Comparison of ENCODE assay signal across 8 mouse cellular contexts in the genomic region with DNA sequence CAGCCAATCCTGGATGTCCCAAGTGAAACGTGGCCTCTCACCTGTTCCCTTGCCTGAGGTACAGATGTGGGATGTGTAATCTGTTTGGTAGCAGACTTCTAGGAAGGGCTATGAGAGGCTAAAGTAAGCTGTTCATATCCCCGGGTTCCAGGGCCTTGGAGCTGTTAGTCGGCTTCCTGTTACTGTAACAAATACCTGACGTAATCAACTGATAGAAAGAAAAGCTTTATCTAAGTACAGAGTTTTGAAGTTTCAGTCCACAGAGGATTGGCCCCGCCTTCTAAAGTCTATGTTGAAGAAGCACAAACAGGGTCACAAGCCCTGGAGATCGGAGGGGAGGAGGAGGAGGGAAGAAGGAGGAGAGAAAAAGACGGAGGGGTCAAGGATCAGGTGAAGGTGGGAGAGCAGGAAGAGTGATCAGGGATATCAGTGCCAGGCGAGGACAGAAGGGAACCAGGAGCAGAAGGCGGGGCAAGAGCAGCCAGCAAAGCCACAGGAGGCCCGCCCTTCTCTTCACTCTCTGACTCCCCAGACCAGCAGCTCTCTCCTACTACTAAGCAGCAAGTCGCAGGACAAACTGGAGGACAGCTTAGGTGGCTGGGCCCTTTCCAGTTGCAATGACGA.
DNase-seq lines count a peak whose midpoint lies in the region; ATAC-seq and TF ChIP-seq lines count a peak whose summit lies in the region.

No protein-coding gene starts in this region.

- H3K9me3 ChIP-seq in heart, embryonic 14.5 days (ENCODE audit: control insufficient read depth, low read length): no peaks in the 10 kb centered on the region
- H3K9me3 ChIP-seq in heart, postnatal 0 days (replicated peaks; ENCODE audit: control insufficient read depth, low read length): no peaks in the 10 kb centered on the region
- no peaks in the 10 kb centered on the region for H3K9me3 ChIP-seq in limb, embryonic 15.5 days

- TF ChIP-seq CTCF in heart, postnatal 0 days (IDR thresholded peaks at IDR 0.05; ENCODE audit: low read depth): no peak
- TF ChIP-seq CTCF in thymus, adult 2 months (IDR thresholded peaks at IDR 0.05; ENCODE audit: borderline replicate concordance, control insufficient read depth, extremely low read depth, insufficient read depth, low read length, poor library complexity): no peak

- H3K36me3 ChIP-seq in heart, embryonic 14.5 days (ENCODE audit: control insufficient read depth, insufficient read depth, low read length): no peaks in the 10 kb centered on the region
- no peaks in the 10 kb centered on the region for H3K36me3 ChIP-seq in heart, postnatal 0 days (replicated peaks; ENCODE audit: control insufficient read depth, insufficient read depth, low read length)
- no peaks in the 10 kb centered on the region for H3K36me3 ChIP-seq in limb, embryonic 15.5 days
- H3K36me3 ChIP-seq in thymus, adult 2 months (ENCODE audit: control insufficient read depth, insufficient read depth, low read length): no peaks in the 10 kb centered on the region

- intact Hi-C loops in heart, postnatal 14 days (cut with DNase I): no loop called here

- peak overlapping the region; percentile 9 to 11; a peak in 2 of 4 replicates for H3K4me3 ChIP-seq in heart, embryonic 14.5 days (ENCODE audit: control insufficient read depth in 1 of 2, insufficient read depth in 1 of 2, low read depth in 1 of 2, low read length in 2 of 2)
- H3K4me3 ChIP-seq in heart, postnatal 0 days (ENCODE audit: low read depth, low read length): peak overlapping the region; percentile 23; the same call in 1 of the 2 replicates
- no peak overlapping the region for H3K4me3 ChIP-seq in limb, embryonic 15.5 days
- H3K4me3 ChIP-seq in thymus, adult 2 months (ENCODE audit: control insufficient read depth, insufficient read depth, low read length): no peak overlapping the region

- H3K27me3 ChIP-seq in heart, embryonic 14.5 days (ENCODE audit: control insufficient read depth, insufficient read depth, low read length): no peaks in the 10 kb centered on the region
- no peaks in the 10 kb centered on the region for H3K27me3 ChIP-seq in heart, postnatal 0 days (ENCODE audit: control insufficient read depth, insufficient read depth, low read length)
- no peaks in the 10 kb centered on the region for H3K27me3 ChIP-seq in limb, embryonic 15.5 days
- H3K27me3 ChIP-seq in thymus, adult 2 months (ENCODE audit: control insufficient read depth, insufficient read depth, low read length): no peaks in the 10 kb centered on the region

- peaks cover 14 to 20% of the 10 kb centered on the region in 2 experiments for H3K4me1 ChIP-seq in heart, embryonic 14.5 days (ENCODE audit: control insufficient read depth in 2 of 2, insufficient read depth in 2 of 2, low read length in 2 of 2)
- peaks cover 15% of the 10 kb centered on the region for H3K4me1 ChIP-seq in heart, postnatal 0 days (ENCODE audit: control insufficient read depth, insufficient read depth)
- H3K4me1 ChIP-seq in limb, embryonic 15.5 days: peaks cover 11% of the 10 kb centered on the region
- H3K4me1 ChIP-seq in thymus, adult 2 months (replicated peaks; ENCODE audit: control insufficient read depth, insufficient read depth, low read length): no peaks in the 10 kb centered on the region

- peak overlapping the region; percentile 42 for H3K9ac ChIP-seq in heart, embryonic 14.5 days (ENCODE audit: low read length)
- H3K9ac ChIP-seq in heart, postnatal 0 days (replicated peaks; ENCODE audit: low read depth, low read length): peak overlapping the region; percentile 44; the same call in 1 of the 2 replicates
- no peak overlapping the region for H3K9ac ChIP-seq in limb, embryonic 15.5 days

- no peak for TF ChIP-seq EP300 in heart, postnatal 0 days (IDR thresholded peaks at IDR 0.05; ENCODE audit: low read depth)

- 10% methylated on average over 12 of the region's 12 CpGs for WGBS in heart, embryonic 14.5 days
- WGBS in heart, postnatal 0 days: 10% methylated on average over 12 of the region's 12 CpGs
- 38% methylated on average over 12 of the region's 12 CpGs for whole genome bisulfite sequencing in limb, embryonic 15.5 days
- 77% methylated on average over 12 of the region's 12 CpGs for WGBS in thymus, adult 2 months

- ATAC-seq in heart, embryonic 14.5 days (ENCODE audit: insufficient number of reproducible peaks, insufficient read depth, low FRiP score, low read depth): peak; percentile 76
- ATAC-seq in heart, postnatal 0 days (ENCODE audit: insufficient read depth, low read depth): peak; percentile 73
- no peak for ATAC-seq in limb, embryonic 15.5 days (ENCODE audit: insufficient number of reproducible peaks, low FRiP score, low TSS enrichment, low read depth)

- H3K27ac ChIP-seq in heart, embryonic 14.5 days (replicated peaks in 1 of 2; ENCODE audit: control insufficient read depth in 1 of 2, insufficient read depth in 1 of 2, low read depth in 2 of 2, low read length in 2 of 2): peak overlapping the region; percentile 93 to 97
- peak overlapping the region; percentile 88 for H3K27ac ChIP-seq in heart, postnatal 0 days (ENCODE audit: low read depth)
- peak overlapping the region; percentile 55; the same call in 1 of the 2 replicates for H3K27ac ChIP-seq in limb, embryonic 15.5 days
- no peak overlapping the region for H3K27ac ChIP-seq in thymus, adult 2 months (ENCODE audit: control insufficient read depth, insufficient read depth, low read length)

- DNase-seq in heart, postnatal 14 days: no peak
- peak; percentile 4 for DNase-seq in cerebellum, adult 11-12 months
- DNase-seq in heart, postnatal 0 days (ENCODE audit: low spot score): no peak
- DNase-seq in thymus, adult 2 months: no peak
- DNase-seq in layer of hippocampus, adult 9-10 months (ENCODE audit: low spot score): no peak
- no peak for DNase-seq in lung, postnatal 4 days

- no peak for TF ChIP-seq POLR2A in thymus, adult 2 months (IDR thresholded peaks at IDR 0.05; ENCODE audit: control insufficient read depth, extremely low read depth, insufficient read depth, low read length, poor library complexity)

- H3K4me2 ChIP-seq in heart, embryonic 14.5 days (ENCODE audit: low read length): peak overlapping the region; percentile 57
- H3K4me2 ChIP-seq in heart, postnatal 0 days (ENCODE audit: low read depth, low read length): peak overlapping the region; percentile 53
- no peak overlapping the region for H3K4me2 ChIP-seq in limb, embryonic 15.5 days

Comparison
In these comparisons a context has a peak if more than half of its experiments do, and no peak if none do; other contexts are left out.
1. H3K4me3 ChIP-seq: peak in heart, embryonic 14.5 days (2 of 2) and heart, postnatal 0 days (single experiment); none in limb, embryonic 15.5 days (single experiment) and thymus, adult 2 months (single experiment).